Mouse (Mus musculus): ENCODE data around the gene Il22.
"Not testable (repeated sequence)": the region's sequence is repeated elsewhere in the genome, so short reads cannot be mapped to it uniquely, and the experiment has no call there.

Il22 gene

DNA sequence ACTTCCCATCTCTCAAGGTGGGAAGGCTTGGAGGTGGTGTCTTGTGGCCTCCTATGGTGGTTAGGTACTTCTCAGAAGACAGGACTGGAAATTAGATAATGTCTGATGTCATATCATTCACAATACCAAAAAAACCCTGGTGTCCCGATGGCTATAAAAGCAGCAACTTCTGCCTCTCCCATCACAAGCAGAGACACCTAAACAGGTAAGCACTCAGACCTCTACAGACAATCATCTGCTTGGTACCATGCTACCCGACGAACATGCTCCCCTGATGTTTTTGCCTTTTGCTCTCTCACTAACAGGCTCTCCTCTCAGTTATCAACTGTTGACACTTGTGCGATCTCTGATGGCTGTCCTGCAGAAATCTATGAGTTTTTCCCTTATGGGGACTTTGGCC lies at the start of gene Il22:
Il22 (plus strand) TSS at position 301 of the 400 bp plus-strand sequence.
- DNase-seq (ENCODE audit: low spot score) = no peak

DNA sequence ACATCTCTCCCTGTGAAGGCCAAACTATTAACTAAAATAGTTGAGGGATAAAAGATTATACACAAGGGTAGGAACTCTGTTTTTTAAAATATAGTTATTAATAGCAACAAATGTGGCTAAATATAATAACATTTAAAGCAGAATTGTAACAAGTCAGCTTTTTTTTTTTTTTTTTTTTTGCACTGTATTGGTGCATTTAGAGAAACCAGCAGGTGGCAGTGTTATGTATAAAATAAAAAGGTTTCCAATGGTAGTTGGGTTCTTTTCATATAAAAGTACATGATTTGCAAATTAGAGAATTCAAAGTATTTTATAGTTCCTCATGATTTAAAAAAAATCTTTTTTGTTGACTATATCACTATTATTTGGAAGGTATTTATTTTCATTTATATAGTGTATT lies 48.8 kb upstream of the Il22 start:
- DNase-seq (ENCODE audit: low spot score) = no peak

DNA sequence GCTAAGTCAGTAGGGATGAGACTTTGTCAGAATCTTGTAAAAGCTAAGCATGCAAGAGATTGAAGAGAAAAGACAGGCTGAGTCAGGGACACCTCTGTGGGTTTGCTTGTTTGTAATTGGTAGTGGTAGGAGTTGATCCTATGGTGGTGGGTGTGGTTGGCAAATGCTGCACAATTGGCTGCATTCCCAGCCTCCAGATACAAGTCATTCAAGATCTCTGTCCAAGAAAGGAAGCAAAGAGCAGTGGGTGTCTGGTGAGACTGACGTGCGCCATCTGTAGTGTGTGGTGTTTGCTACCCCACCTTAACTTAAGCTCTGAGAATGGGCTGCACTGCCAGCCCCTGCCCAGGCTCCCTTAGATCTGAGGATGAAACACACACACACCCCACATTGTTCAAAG lies 43.6 kb upstream of the Il22 start:
- no peak for DNase-seq (ENCODE audit: low spot score)

DNA sequence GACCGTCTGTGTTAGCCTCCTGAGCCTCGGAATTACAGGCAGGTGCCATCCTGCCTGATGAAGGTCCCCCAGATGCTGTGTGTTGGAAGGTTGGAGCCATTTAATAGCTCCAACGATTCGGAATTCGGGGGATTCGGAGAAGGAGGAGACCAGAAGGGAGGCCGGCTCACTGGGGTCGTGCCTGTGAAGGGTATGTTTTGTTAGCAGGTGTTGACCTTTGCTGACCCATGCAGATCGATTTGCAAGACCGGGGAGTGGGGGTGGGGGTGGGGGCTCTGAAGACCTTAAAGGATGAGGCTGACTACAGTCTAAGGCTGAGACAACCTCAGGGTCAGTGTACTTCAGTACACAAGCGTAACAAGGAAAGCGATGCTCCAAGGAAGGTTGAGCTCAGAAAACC lies 35.5 kb upstream of the Il22 start:
- DNase-seq (ENCODE audit: low spot score) = no peak

DNA sequence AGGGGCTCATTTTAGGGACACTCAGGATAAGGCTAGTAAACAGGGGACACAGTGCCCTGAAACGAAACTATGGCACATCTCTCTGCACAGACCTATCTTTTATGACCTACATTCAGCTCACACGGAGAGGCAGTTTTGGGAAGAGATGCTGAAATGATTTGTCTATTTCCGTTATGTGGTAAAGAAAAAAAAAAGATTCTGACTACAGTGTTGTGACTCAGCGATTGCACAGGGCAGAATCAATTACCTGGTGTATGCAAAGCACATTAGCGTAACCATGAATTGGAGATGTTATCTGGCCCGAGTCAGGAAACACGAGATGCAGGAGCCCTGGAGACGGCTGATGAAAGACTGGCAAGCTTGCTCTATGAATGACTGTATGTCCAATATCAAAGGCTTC lies 32.3 kb upstream of the Il22 start:
- no peak for DNase-seq (ENCODE audit: low spot score)

DNA sequence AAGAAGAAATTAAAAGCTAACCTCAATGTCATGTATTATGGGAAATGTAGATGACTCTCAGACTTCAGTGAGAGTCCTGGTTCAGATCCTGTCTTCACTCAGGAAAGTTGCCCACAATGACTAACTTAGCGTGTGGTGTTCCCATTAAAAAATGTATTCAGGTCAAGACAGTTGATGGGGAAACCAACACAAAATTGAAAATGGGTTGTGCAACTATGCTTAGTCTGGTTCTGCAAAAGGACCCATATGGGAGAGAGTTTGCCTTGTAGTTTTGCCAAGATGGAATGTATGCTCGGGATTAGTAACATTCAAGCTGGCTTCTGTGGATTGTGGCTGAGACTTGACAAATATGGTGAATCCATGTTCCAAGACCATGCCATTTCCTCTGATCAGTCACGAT lies 31.9 kb upstream of the Il22 start:
- DNase-seq (ENCODE audit: low spot score) = no peak

DNA sequence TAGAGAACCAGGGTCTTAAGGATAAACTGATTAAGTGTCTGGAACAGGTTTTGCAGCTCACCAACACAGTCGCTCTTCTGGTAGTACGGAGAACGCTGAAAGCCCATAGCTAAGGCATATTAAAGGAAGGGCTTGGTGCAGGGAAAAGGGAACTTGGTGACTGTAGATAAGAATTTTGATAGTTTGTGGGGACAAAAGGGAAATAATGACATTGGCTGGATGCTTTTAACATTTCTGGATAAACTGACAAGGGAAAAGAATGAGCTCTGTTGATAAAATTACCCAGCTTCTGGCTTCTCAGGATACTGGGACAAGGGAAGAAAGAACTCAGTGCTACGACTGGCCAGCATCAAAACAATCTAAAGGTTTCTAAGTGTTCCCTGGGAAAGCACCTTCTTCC lies 29.2 kb upstream of the Il22 start:
- DNase-seq (ENCODE audit: low spot score) = not testable (repeated sequence)

DNA sequence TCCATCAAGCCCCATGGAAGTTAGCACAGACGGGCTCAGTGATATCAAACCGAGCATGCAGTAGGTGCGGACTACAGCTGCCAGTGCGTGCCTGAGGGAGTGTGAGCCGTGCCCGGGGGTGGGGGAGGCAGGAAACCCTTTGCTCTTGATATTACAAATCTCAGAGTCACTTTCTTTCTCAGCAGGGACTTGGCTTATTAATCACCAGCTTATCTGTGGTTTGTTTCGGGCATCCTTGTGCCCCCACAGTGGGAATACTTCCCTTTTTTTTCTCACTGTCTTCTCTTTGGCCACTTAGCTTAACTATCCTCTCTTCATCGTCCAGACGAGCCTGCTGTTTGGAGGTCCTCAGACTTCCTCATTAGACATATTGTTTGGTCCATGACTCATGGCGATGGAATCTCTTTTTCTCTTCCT lies 26.0 kb upstream of the Il22 start:
- DNase-seq (ENCODE audit: low spot score) = no peak

DNA sequence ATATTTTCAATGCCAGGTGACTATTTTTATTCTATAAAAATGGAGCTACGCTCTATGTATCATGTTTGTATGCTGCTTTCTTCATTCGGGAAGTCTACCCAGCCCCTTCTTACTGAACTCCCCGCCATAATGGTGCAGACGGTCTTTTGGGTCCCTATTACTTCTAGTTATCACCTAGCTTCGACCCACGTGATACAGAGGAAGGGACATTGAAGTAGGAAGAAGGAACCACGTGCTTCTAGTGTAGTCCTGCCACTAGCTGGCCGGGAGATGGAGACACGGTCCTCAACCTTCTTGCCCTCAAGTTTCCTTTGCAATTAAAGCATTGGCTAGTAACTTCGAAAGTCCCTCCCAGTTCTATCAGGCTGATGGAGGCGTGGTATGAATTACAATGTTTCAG lies 25.5 kb upstream of the Il22 start:
- no peak for DNase-seq (ENCODE audit: low spot score)

DNA sequence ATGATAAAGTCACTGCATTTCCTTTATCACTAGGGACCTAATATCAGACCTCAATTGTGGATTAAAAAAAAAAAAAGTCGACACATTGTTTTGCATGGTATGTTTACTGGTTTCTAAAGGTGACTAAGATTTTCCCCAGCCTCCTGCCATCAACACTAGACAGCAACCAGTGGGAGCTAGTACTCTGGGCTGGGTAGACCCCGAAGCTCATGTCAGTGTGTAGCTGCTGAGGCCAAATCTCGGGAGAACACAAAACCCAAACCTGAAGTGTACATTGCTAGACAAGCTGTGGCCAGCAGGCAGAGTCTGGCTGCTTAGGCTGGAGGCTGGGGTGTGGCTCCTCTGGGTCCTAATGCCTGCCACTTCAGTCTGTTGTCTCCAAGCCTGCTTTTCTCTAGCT lies 9.6 kb upstream of the Il22 start:
- DNase-seq (ENCODE audit: low spot score) = not testable (repeated sequence)

DNA sequence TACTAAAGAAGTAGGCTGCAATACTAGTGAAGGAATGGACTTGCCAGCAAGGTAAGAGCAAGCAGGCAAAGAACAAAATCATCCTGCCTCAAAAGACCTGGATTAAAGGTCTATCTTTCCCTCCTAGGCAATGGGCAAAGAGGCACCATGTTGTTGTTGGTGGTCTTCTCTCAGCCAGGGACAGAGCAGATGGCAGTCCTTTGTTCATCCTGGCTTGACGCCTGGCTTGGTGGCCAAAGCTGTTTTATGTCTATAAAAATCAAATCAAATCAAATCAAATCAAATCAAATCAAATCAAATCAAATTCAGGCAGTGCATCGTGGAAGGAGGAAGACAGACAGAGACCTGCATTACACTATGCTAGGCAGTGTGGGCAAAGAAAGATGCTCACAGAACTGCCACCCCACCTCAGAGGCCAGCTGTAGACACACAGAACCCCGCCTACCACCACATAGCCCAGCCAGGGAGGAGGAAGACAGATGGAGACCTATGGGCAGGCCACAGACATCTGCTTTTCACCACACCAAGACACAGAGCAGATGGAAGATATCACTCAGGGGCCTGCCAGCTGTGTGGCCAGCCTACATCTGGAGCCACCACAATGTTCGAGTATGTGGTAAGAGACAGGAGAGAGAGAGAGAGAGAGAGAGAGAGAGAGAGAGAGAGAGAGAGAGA lies 11.1 kb downstream of the Il22 start:
- DNase-seq (ENCODE audit: low spot score) = not testable (repeated sequence)

DNA sequence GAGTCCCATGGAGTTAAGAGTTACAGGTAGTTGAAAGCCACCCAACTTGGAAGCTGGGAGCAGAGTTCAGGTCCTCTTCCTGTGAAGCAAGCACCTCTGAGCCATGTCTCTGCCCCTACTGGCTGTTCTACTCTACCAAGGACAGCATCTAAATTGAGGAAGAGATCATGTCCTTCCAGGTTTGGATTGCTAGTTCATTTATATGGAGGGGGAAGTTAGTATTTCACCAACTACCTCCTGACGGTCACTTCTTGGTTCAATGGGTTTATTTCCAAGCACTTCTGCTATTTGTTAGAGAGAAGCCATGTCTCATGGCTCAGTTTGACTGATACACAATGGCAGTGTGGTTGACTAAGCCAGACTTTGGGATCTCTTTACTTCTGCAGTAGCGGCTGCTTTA lies 22.9 kb downstream of the Il22 start:
- not testable (repeated sequence) for DNase-seq (ENCODE audit: low spot score)

DNA sequence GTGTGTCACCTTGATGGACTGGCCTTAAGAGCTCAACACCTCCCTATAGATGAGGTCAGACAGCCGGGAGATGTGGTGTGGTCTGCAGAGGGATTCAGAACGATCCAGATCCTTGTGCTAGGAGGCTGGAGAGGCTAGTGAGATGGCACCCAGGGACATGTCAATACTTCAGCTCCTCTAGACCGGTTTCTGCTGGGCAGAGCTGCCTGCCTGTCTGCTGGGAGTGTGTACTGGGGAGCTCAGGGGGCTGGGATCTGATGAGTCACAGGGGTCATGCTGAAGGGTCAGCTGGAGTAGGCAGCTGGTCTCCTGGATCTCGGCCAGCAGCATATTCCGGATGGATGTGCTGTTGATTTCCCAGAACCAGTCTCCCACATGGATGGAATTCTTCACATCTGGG lies 27.9 kb downstream of the Il22 start:
- not testable (repeated sequence) for DNase-seq (ENCODE audit: low spot score)

DNA sequence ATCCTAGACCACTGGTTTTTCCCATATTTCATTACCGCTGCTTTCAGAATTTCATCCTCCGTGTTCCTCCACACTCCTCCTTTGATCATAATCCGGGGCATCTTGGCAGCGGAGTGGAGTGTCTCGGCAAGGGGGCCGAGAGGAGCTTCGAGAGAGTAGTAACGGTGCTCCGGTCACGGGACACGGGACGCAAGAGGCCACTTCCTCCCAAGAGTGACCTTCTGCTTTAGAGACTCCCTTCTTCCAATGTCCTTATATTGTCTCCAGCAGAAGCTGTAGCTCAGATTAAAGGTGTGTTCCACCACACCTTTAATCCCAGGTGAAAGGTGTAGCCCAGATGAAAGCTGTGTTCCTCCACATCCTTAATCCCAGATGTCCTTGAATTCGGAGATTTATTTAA lies 35.9 kb downstream of the Il22 start, which contains the start of gene Gm32717:
Gm32717 (minus strand) TSS at position 101 of the 400 bp plus-strand sequence.
- DNase-seq (ENCODE audit: low spot score) = not testable (repeated sequence)

DNA sequence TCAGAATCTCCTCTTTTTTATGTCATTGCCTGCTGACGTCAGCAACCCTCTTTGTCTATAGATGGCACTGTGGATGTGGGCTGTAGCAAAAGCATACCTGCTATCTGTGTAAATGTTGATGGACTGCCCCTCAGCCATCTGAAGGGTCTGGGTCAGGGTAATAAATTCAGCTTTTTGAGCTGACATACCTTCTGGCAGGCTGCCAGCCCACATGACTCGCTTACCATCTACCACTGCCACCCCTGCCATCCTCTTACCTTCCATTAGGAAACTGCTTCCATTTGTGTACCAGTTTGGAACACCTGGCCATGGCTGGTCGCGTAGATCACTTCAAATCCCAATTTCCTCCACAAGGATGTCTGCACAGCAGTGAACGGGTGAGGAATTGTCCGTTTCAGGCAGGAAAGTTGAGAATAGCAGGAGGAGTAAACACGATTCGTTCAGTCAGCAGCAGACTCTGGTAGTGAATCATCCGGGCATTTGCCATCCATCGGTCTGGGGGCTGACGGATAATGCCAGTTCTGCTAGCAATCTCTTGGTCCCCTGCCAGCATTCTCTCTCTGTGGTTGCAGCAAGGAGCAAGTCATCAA lies 44.4 kb downstream of the Il22 start:
- DNase-seq (ENCODE audit: low spot score) = not testable (repeated sequence)

DNA sequence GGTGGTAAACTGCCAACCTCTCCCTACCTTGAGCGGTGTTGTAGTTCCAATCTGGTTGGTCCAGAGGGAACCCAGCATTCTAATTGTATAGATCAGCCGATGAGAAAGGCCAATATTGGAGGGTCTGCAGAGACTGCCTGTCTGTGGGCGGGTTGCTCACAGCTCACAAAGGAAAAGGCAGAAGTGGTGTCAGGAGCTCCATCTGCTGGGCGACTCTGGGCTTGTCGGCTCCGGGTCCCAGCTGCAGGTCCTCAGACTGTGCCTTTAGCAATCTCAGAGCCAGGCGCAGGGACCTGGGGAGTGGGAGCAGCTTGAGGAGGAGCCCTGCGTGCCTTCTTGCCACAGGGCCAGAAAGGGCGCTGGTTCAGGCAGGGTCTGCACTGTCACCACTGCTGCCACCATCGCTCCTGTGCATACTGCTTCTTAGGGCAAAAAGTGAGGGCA lies 46.1 kb downstream of the Il22 start:
- DNase-seq (ENCODE audit: low spot score) = no peak

DNA sequence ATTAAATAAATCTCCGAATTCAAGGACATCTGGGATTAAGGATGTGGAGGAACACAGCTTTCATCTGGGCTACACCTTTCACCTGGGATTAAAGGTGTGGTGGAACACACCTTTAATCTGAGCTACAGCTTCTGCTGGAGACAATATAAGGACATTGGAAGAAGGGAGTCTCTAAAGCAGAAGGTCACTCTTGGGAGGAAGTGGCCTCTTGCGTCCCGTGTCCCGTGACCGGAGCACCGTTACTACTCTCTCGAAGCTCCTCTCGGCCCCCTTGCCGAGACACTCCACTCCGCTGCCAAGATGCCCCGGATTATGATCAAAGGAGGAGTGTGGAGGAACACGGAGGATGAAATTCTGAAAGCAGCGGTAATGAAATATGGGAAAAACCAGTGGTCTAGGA lies 53.6 kb downstream of the Il22 start, which contains the start of gene Gm32802:
Gm32802 (plus strand) TSS at position 301 of the 400 bp plus-strand sequence.
- DNase-seq (ENCODE audit: low spot score) = not testable (repeated sequence)

All from c-Kit-positive CD71-positive TER-119-positive erythroid progenitor cells, embryonic 14.5 days (primary cell).